Mouse (Mus musculus): ENCODE measurements around the gene Samd14.

GRCm38 (mm10) chr11:94970210-94970943, 39.3 kb upstream of the Samd14 start:
- TF ChIP-seq CTCF (IDR thresholded peaks at IDR 0.05; ENCODE audit: borderline replicate concordance, insufficient read depth, low read length): 0 out of 2 replicates have a peak, but pooled peaks have one; percentile 25
- no peak for TF ChIP-seq POLR2A (IDR thresholded peaks at IDR 0.05; ENCODE audit: low read depth, low read length)

Measured in embryonic fibroblast, embryonic 13.5 days (primary cell).